Mouse (Mus musculus) liver, adult 2 months (tissue): ENCODE data around the gene Hrh1. TPM values are rescaled to one million over a fixed set of nuclear protein-coding genes. Genes with fewer than 3 reads are reported as not detected.

ENCODE experiments used
- DNase-seq: peaks from one replicate; pipeline ENCODE4 v3.0.0-alpha.2; 2011; ENCODE audit warnings: low read depth, low spot score; ENCODE audit errors: extremely low read depth
- H3K27ac ChIP-seq: fragments of 200-500 bp; replicated peaks from 2 replicates; pipeline ENCODE4 v1.5.1; 2012; ENCODE audit warnings: low read depth, mild to moderate bottlenecking, control low read depth, inconsistent platforms, low read length; ENCODE audit not compliant: insufficient read depth
- H3K27me3 ChIP-seq: fragments of 200-500 bp; 2 replicates; pipeline ENCODE4 v1.6.1; 2012; ENCODE audit warnings: mild to moderate bottlenecking, moderate library complexity, low read length, inconsistent platforms; ENCODE audit not compliant: control insufficient read depth, insufficient read depth
- H3K36me3 ChIP-seq: fragments of 200-500 bp; 2 replicates; pipeline ENCODE4 v1.6.1; 2012; ENCODE audit warnings: low read length, inconsistent platforms; ENCODE audit not compliant: control insufficient read depth, insufficient read depth
- H3K4me1 ChIP-seq: fragments of 200-500 bp; 2 replicates; pipeline ENCODE4 v1.6.1; 2011; ENCODE audit warnings: low read length; ENCODE audit not compliant: control insufficient read depth, insufficient read depth
- H3K4me3 ChIP-seq: fragments of 200-500 bp; 2 replicates; pipeline ENCODE4 v1.5.1; 2011; ENCODE audit warnings: low read depth, mild to moderate bottlenecking, control low read depth, low read length, moderate library complexity; ENCODE audit not compliant: insufficient read depth
- H3K79me2 ChIP-seq: fragments of 200-500 bp; 2 replicates; pipeline ENCODE4 v1.6.1; 2012; ENCODE audit warnings: inconsistent platforms, mild to moderate bottlenecking, low read length, moderate library complexity; ENCODE audit not compliant: control insufficient read depth, insufficient read depth
- H3K9ac ChIP-seq: fragments of 200-500 bp; 2 replicates; pipeline ENCODE4 v1.6.1; 2012; ENCODE audit warnings: low read depth, mild to moderate bottlenecking, control low read depth, inconsistent platforms, low read length
- CTCF ChIP-seq: fragments of 200-500 bp; IDR thresholded peaks from 2 replicates; pipeline ENCODE4 v1.5.1; 2011; ENCODE audit warnings: low read depth, low read length, control low read depth
- POLR2A ChIP-seq: fragments of 200-500 bp; IDR thresholded peaks from 2 replicates; pipeline ENCODE4 v1.6.1; 2011; ENCODE audit warnings: low read length, control low read depth; ENCODE audit not compliant: insufficient read depth; ENCODE audit errors: extremely low read depth
- WGBS: fragments of 180-500 bp; shearing (Covaris S2); methylation state at CpG from one replicate; pipeline ENCODE4 v1.1.7; 2018; 5-methylcytosine and 5-hydroxymethylcytosine counted together
- polyA plus RNA-seq: library from polyadenylated mRNA; depleted of rRNA; stranded (reverse); fragments of >200 nt; gene quantifications from 2 replicates; pipeline ENCODE4 v1.2.3, GENCODE M21; 2012
- total RNA-seq: library from RNA; depleted of rRNA; stranded (reverse); fragments of >200 nt; gene quantifications from 2 replicates; pipeline ENCODE4 v1.2.3, GENCODE M21; 2014

The Hrh1 gene
- total and polyA plus RNA-seq, 2 experiments, result 0.07 TPM; not detected in 1

DNA sequence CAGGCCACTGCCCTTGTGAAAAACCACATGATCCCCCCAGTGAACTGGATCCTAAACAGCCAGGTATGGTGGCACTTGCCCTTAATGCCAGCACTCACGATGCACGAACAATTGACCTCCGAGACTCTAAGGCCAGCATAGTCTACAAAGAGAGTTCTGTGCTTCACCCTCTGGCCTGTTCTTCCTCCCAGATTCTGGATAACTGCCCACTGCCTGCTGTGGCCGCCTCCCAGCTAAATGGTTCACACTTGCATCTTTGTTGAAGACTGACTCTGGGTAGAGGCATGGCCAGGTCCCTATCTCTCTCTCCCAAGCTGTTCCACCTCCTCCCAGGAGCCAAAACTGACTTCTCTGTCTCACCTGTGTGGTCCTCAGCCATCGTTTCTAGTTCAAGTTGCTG is 36.8 kb downstream of the Hrh1 start:
- no peak for DNase-seq
- no peak overlapping the region for H3K9ac ChIP-seq
- H3K27ac ChIP-seq, result no peak overlapping the region

DNA sequence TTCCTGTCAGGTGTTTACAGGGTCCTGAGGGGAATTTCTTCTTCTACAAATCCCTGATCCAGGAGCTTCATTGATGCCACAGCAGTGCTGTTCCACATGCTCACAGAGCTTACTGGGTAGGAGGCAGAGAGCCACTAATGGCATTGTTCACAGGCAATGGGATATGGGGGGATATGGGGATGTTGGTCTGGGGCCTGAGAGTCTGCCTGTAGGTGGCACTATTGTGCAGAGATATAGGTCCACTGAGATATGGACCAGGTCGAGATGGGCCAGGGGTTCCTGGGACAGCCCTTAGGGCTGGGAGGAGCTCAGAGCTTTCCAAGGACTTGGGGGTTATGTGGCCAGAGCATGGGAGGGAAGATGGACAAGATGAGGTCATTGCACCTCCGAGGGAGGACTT is 42.6 kb downstream of the Hrh1 start:
- DNase-seq, result no peak
- H3K79me2 ChIP-seq, result no peaks in the 10 kb centered on the region

More for the DNA sequence above, 36.8 kb downstream of the Hrh1 start:
- no peaks in the 10 kb centered on the region for H3K27me3 ChIP-seq
- TF ChIP-seq POLR2A (no peak), CTCF (no peak)
- H3K36me3 ChIP-seq, result no peaks in the 10 kb centered on the region
- H3K4me1 ChIP-seq, result no peaks in the 10 kb centered on the region
- H3K79me2 ChIP-seq, result no peaks in the 10 kb centered on the region
- no peak overlapping the region for H3K4me3 ChIP-seq
- WGBS, result 79% methylated on average over 5 of the region's 5 CpGs

GRCm38 (mm10) chr6:114440788-114441453 is 43.2 kb downstream of the Hrh1 start:
- no peaks in the 10 kb centered on the region for H3K4me1 ChIP-seq
- 70% methylated on average over 10 of the region's 10 CpGs for WGBS
- H3K4me3 ChIP-seq, result no peak overlapping the region
- no peak for TF ChIP-seq CTCF
- no peak for TF ChIP-seq POLR2A
- DNase-seq, result no peak
- no peaks in the 10 kb centered on the region for H3K27me3 ChIP-seq
- no peaks in the 10 kb centered on the region for H3K36me3 ChIP-seq
- no peak overlapping the region for H3K9ac ChIP-seq
- H3K79me2 ChIP-seq, result no peaks in the 10 kb centered on the region
- no peak overlapping the region for H3K27ac ChIP-seq

More for the DNA sequence above, 42.6 kb downstream of the Hrh1 start:
- Histone ChIP-seq H3K4me1 (no peaks in the 10 kb centered on the region), H3K9ac (no peak overlapping the region), H3K27ac (no peak overlapping the region), H3K4me3 (no peak overlapping the region), H3K27me3 (no peaks in the 10 kb centered on the region), H3K36me3 (no peaks in the 10 kb centered on the region)
- WGBS, result 58% methylated on average over 2 of the region's 2 CpGs
- no peak for TF ChIP-seq CTCF
- no peak for TF ChIP-seq POLR2A

DNA sequence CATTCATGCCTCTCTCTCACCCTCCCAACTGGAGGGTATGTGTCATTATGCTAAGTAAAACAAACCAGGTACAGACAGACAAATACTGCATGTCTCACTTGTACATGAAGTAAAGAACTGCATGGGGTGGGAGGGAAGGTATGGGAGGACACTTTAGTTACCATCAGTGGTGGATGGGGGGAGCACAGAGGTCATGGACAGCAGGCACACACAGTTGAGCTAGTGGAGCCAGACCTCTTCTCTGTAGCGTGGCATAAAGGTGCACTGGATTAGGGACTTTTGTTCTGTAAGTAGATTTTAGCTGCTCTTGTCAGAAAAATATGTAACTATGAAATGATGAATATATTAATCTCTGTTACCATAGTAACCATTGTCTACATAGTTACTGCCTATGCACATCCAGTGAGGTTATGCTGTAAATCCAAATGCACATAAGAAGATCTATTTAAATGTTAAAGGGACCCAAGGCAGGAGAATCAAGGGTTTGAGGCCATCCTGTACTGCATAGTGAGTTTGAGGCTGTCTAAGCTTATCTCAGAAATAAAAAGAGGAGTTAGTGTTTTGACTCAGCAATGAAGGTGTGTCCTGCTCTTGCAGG is 46.6 kb downstream of the Hrh1 start:
- 75% methylated on average over 1 of the region's 1 CpGs for WGBS
- Histone ChIP-seq H3K9ac (no peak overlapping the region), H3K27ac (no peak overlapping the region), H3K27me3 (no peaks in the 10 kb centered on the region), H3K36me3 (no peaks in the 10 kb centered on the region), H3K4me3 (no peak overlapping the region), H3K79me2 (no peaks in the 10 kb centered on the region), H3K4me1 (no peaks in the 10 kb centered on the region)
- no peak for DNase-seq
- no peak for TF ChIP-seq POLR2A
- no peak for TF ChIP-seq CTCF

DNA sequence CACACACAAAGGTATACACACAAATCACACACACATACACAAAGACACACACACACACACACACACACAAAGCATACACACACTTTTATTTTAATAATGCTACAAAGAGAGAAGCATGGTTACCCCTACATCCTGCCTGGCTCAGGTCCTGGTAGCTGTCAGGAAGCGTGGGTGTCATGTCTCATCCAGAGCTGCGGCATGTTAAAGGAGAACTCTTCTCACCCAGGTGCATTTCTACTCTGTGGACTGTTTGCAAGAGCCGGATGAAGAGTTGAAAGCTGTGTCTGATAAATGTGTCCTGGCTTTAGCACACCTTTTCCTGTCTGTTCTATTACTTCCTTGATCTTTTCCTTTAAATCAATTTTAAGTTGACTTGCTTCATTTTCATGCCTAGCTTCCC is 47.2 kb downstream of the Hrh1 start:
- WGBS, result 60% methylated on average over 3 of the region's 3 CpGs
- no peak overlapping the region for H3K27ac ChIP-seq
- H3K4me1 ChIP-seq, result no peaks in the 10 kb centered on the region
- no peak overlapping the region for H3K9ac ChIP-seq
- H3K79me2 ChIP-seq, result no peaks in the 10 kb centered on the region
- no peak overlapping the region for H3K4me3 ChIP-seq
- TF ChIP-seq CTCF (no peak), POLR2A (no peak)
- H3K27me3 ChIP-seq, result no peaks in the 10 kb centered on the region
- no peak for DNase-seq
- no peaks in the 10 kb centered on the region for H3K36me3 ChIP-seq

DNA sequence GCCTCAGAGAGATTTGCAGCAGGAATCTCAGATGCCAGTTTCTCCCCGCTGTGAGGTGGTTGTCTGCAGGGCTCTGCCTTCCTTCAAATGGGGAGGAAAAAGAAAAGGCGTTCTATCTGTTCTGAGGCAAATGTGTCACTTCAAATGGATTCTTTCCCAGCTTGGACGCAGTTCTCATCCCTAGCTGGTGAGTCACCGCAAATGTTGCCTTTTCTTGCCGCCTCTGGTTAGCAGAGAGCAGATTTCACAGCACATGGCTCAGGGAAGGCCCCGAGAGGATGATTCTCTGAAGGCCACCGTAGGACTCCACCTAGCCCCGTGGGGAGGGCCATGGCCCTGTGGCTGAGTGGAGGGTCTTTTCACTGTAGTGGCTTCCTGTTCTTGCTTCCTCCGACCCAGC is 51.2 kb downstream of the Hrh1 start:
- DNase-seq, result no peak
- 79% methylated on average over 9 of the region's 9 CpGs for WGBS

More for the DNA sequence above, 51.2 kb downstream of the Hrh1 start:
- Histone ChIP-seq H3K9ac (no peak overlapping the region), H3K27ac (no peak overlapping the region), H3K79me2 (no peaks in the 10 kb centered on the region), H3K4me1 (no peaks in the 10 kb centered on the region), H3K27me3 (no peaks in the 10 kb centered on the region), H3K4me3 (no peak overlapping the region), H3K36me3 (no peaks in the 10 kb centered on the region)
- TF ChIP-seq POLR2A, result no peak
- TF ChIP-seq CTCF, result no peak
